Mouse (Mus musculus) MEL (cell line): Measurements from ENCODE around the gene Lyplal1. TPM values are rescaled to one million over a fixed set of nuclear protein-coding genes. Genes with fewer than 3 reads are reported as not detected.

Experiments
- DNase-seq: peaks from one replicate; pipeline ENCODE4 v3.0.0; 2011; ENCODE audit warnings: low read depth, low spot score
- H3K27ac ChIP-seq: 2 replicates; pipeline ENCODE4 v1.5.1; 2012; ENCODE audit warnings: low read depth, mild to moderate bottlenecking, control low read depth, low read length, moderate library complexity; ENCODE audit not compliant: control insufficient read depth
- H3K27me3 ChIP-seq, 2 experiments: fragments of 150-350 bp in 1 of 2; sonication (generic) in 1 of 2; 2 replicates each; pipeline ENCODE4 v1.6.1; 2012; ENCODE audit warnings: low read length in 2 of 2, mild to moderate bottlenecking in 2 of 2, improper control_type of control experiment in 1 of 2, moderate library complexity in 1 of 2; ENCODE audit not compliant: insufficient read depth in 2 of 2, control insufficient read depth in 1 of 2
- H3K36me3 ChIP-seq, 2 experiments: 2 replicates each; pipeline ENCODE4 v1.6.1; 2012 to 2014; ENCODE audit warnings: low read length in 2 of 2, improper control_type of control experiment in 1 of 2, inconsistent platforms in 1 of 2, mild to moderate bottlenecking in 1 of 2; ENCODE audit not compliant: insufficient read depth in 2 of 2, control insufficient read depth in 1 of 2
- H3K4me1 ChIP-seq, 2 experiments: fragments of 150-350 bp in 1 of 2; sonication (generic) in 1 of 2; 2 replicates each; pipeline ENCODE4 v1.6.1; 2012; ENCODE audit warnings: low read length in 2 of 2, improper control_type of control experiment in 1 of 2, mild to moderate bottlenecking in 1 of 2; ENCODE audit not compliant: insufficient read depth in 2 of 2, control insufficient read depth in 1 of 2
- H3K4me3 ChIP-seq, 2 experiments: fragments of 150-350 bp in 1 of 2; sonication (generic) in 1 of 2; 2 replicates each; pipeline ENCODE4 v1.5.1; 2012; ENCODE audit warnings: low read depth in 2 of 2, low read length in 2 of 2, mild to moderate bottlenecking in 2 of 2, moderate library complexity in 2 of 2, control low read depth in 1 of 2, improper control_type of control experiment in 1 of 2; ENCODE audit not compliant: control insufficient read depth in 1 of 2, insufficient read depth in 1 of 2
- H3K79me2 ChIP-seq: 2 replicates; pipeline ENCODE4 v1.6.1; 2012; ENCODE audit warnings: mild to moderate bottlenecking, low read length, moderate library complexity; ENCODE audit not compliant: control insufficient read depth, poor library complexity, insufficient read depth
- H3K9ac ChIP-seq: 2 replicates; pipeline ENCODE4 v1.6.1; 2012; ENCODE audit warnings: low read depth, mild to moderate bottlenecking, control low read depth, low read length, moderate library complexity; ENCODE audit not compliant: control insufficient read depth, poor library complexity, severe bottlenecking
- H3K9me3 ChIP-seq: fragments of 150-350 bp; sonication (generic); replicated peaks from 2 replicates; pipeline ENCODE4 v1.6.1; 2012; ENCODE audit warnings: mild to moderate bottlenecking, low read length, improper control_type of control experiment, moderate library complexity; ENCODE audit not compliant: insufficient read depth
- BHLHE40 ChIP-seq: IDR thresholded peaks from 2 replicates; pipeline ENCODE4 v1.6.1; 2012; ENCODE audit warnings: low read depth, mild to moderate bottlenecking, inconsistent platforms, low read length, improper control_type of control experiment, borderline replicate concordance
- CHD1 ChIP-seq: IDR thresholded peaks from 2 replicates; pipeline ENCODE4 v1.6.1; 2012; ENCODE audit warnings: low read depth, mild to moderate bottlenecking, inconsistent platforms, low read length, improper control_type of control experiment
- CTCF ChIP-seq, 3 experiments: IDR thresholded peaks in 2 of 3; conservative IDR thresholded peaks in 1 of 3; 2 replicates each; pipeline ENCODE4 v1.5.1; 2011 to 2012; ENCODE audit warnings: low read length in 3 of 3, low read depth in 2 of 3, mild to moderate bottlenecking in 2 of 3, improper control_type of control experiment in 1 of 3, inconsistent platforms in 1 of 3, mixed read lengths in 1 of 3, moderate library complexity in 1 of 3; ENCODE audit not compliant: control insufficient read depth in 1 of 3, insufficient read depth in 1 of 3, poor library complexity in 1 of 3, severe bottlenecking in 1 of 3
- ELF1 ChIP-seq: IDR thresholded peaks from 2 replicates; pipeline ENCODE4 v1.6.1; 2014; ENCODE audit warnings: low read depth, mild to moderate bottlenecking, inconsistent platforms, low read length, improper control_type of control experiment, moderate library complexity
- EP300 ChIP-seq, 2 experiments: IDR thresholded peaks; 2 replicates each; pipeline ENCODE4 v1.6.1; 2011; ENCODE audit warnings: improper control_type of control experiment in 2 of 2, low read length in 2 of 2, low read depth in 1 of 2, mild to moderate bottlenecking in 1 of 2
- GABPA ChIP-seq: IDR thresholded peaks from 2 replicates; pipeline ENCODE4 v1.6.1; 2012; ENCODE audit warnings: low read depth, mild to moderate bottlenecking, inconsistent platforms, low read length, improper control_type of control experiment, moderate library complexity
- GATA1 ChIP-seq: IDR thresholded peaks from 2 replicates; pipeline ENCODE4 v1.6.1; 2011; ENCODE audit warnings: low read depth, low read length, improper control_type of control experiment
- JUND ChIP-seq: IDR thresholded peaks from 2 replicates; pipeline ENCODE4 v1.6.1; 2011; ENCODE audit warnings: low read depth, mild to moderate bottlenecking, improper control_type of control experiment, low read length
- MAFK ChIP-seq: IDR thresholded peaks from 2 replicates; pipeline ENCODE4 v1.6.1; 2011; ENCODE audit warnings: low read depth, mild to moderate bottlenecking, low read length, improper control_type of control experiment, borderline replicate concordance
- MAX ChIP-seq: IDR thresholded peaks from 2 replicates; pipeline ENCODE4 v1.6.1; 2011; ENCODE audit warnings: low read length, improper control_type of control experiment
- MAZ ChIP-seq: IDR thresholded peaks from 2 replicates; pipeline ENCODE4 v1.6.1; 2012; ENCODE audit warnings: low read depth, mild to moderate bottlenecking, inconsistent platforms, low read length, improper control_type of control experiment
- MEF2A ChIP-seq: IDR thresholded peaks from 2 replicates; pipeline ENCODE4 v1.6.1; 2014; ENCODE audit warnings: low read depth, mild to moderate bottlenecking, inconsistent platforms, low read length, improper control_type of control experiment; ENCODE audit not compliant: poor library complexity, insufficient replicate concordance, severe bottlenecking; ENCODE audit errors: extremely low read depth
- MXI1 ChIP-seq: IDR thresholded peaks from 2 replicates; pipeline ENCODE4 v1.6.1; 2011; ENCODE audit warnings: mild to moderate bottlenecking, low read depth, low read length, improper control_type of control experiment
- MYB ChIP-seq: IDR thresholded peaks from 2 replicates; pipeline ENCODE4 v1.6.1; 2011; ENCODE audit warnings: mild to moderate bottlenecking, low read depth, low read length, improper control_type of control experiment
- NELFE ChIP-seq: IDR thresholded peaks from 2 replicates; pipeline ENCODE4 v1.6.1; 2011; ENCODE audit warnings: low read depth, low read length, improper control_type of control experiment
- NRF1 ChIP-seq: IDR thresholded peaks from 2 replicates; pipeline ENCODE4 v1.6.1; 2014; ENCODE audit warnings: low read depth, mild to moderate bottlenecking, inconsistent platforms, low read length, improper control_type of control experiment, moderate library complexity; ENCODE audit not compliant: poor library complexity, insufficient read depth, severe bottlenecking
- POLR2AphosphoS5 ChIP-seq: IDR thresholded peaks from 2 replicates; pipeline ENCODE4 v1.6.1; 2012; ENCODE audit warnings: low read depth, borderline replicate concordance, mild to moderate bottlenecking, inconsistent platforms, low read length, moderate library complexity, mixed read lengths
- RCOR1 ChIP-seq: IDR thresholded peaks from 2 replicates; pipeline ENCODE4 v1.6.1; 2012; ENCODE audit warnings: low read depth, mild to moderate bottlenecking, inconsistent platforms, low read length, improper control_type of control experiment
- TAL1 ChIP-seq: IDR thresholded peaks from 2 replicates; pipeline ENCODE4 v1.6.1; 2012; ENCODE audit warnings: mild to moderate bottlenecking, inconsistent platforms, low read length, moderate library complexity, mixed read lengths
- TBP ChIP-seq: IDR thresholded peaks from 2 replicates; pipeline ENCODE4 v1.8.0; 2011; ENCODE audit warnings: low read depth, low read length, improper control_type of control experiment
- TCF12 ChIP-seq: IDR thresholded peaks from 2 replicates; pipeline ENCODE4 v1.6.1; 2014; ENCODE audit warnings: low read depth, mild to moderate bottlenecking, inconsistent platforms, low read length, improper control_type of control experiment, moderate library complexity
- UBTF ChIP-seq: IDR thresholded peaks from 2 replicates; pipeline ENCODE4 v1.6.1; 2012; ENCODE audit warnings: low read depth, mild to moderate bottlenecking, inconsistent platforms, low read length, improper control_type of control experiment, moderate library complexity, borderline replicate concordance; ENCODE audit not compliant: insufficient read depth
- USF2 ChIP-seq, 2 experiments: IDR thresholded peaks; 2 replicates each; pipeline ENCODE4 v1.6.1; 2011 to 2012; ENCODE audit warnings: improper control_type of control experiment in 2 of 2, low read length in 2 of 2, borderline replicate concordance in 1 of 2, inconsistent platforms in 1 of 2, low read depth in 1 of 2, mild to moderate bottlenecking in 1 of 2; ENCODE audit not compliant: insufficient read depth in 1 of 2
- ZKSCAN1 ChIP-seq: IDR thresholded peaks from 2 replicates; pipeline ENCODE4 v1.6.1; 2012; ENCODE audit warnings: low read depth, mild to moderate bottlenecking, inconsistent platforms, low read length, improper control_type of control experiment, moderate library complexity
- ZMIZ1 ChIP-seq: IDR thresholded peaks from 2 replicates; pipeline ENCODE4 v1.6.1; 2012; ENCODE audit warnings: low read depth, mild to moderate bottlenecking, inconsistent platforms, low read length, improper control_type of control experiment, moderate library complexity
- ZNF384 ChIP-seq: IDR thresholded peaks from 2 replicates; pipeline ENCODE4 v1.6.1; 2012; ENCODE audit warnings: low read depth, mild to moderate bottlenecking, inconsistent platforms, low read length, improper control_type of control experiment
- polyA plus RNA-seq, 2 experiments: library from polyadenylated mRNA; stranded (reverse) in 1 of 2; unstranded in 1 of 2; fragments of >175 nt in 1 of 2; fragments of >200 nt in 1 of 2; gene quantifications; 2 replicates each; pipeline versions ENCODE4 v1.2.1 to v1.2.4; 2012; ENCODE audit warnings: low replicate concordance in 2 of 2, low read depth in 1 of 2; ENCODE audit not compliant: insufficient read length in 2 of 2, insufficient read depth in 1 of 2, missing spikeins in 1 of 2
- total RNA-seq: library from RNA; depleted of rRNA; stranded (reverse); fragments of 300-350 nt; gene quantifications from 2 replicates; pipeline ENCODE4 v1.2.3, GENCODE M21; 2012

Lyplal1 gene
- total and polyA plus RNA-seq, 3 experiments, result not detected

GRCm38 (mm10) chr1:186136636-186137380 lies 19.7 kb upstream of the Lyplal1 start:
- Histone ChIP-seq H3K27me3 (no peaks in the 10 kb centered on the region; a peak in 1 of 4 replicates), H3K36me3 (no peaks in the 10 kb centered on the region), H3K4me3 (no peak overlapping the region), H3K9me3 (no peaks in the 10 kb centered on the region), H3K79me2 (no peaks in the 10 kb centered on the region), H3K27ac (no peak overlapping the region), H3K9ac (no peak overlapping the region), H3K4me1 (no peaks in the 10 kb centered on the region)
- no peak for DNase-seq
- TF ChIP-seq MAFK (no peak), TCF12 (no peak), CTCF (IDR thresholded peaks at IDR 0.05 in 2 of 3, conservative IDR thresholded peaks at IDR 0.05 in 1 of 3; ENCODE audit: control insufficient read depth in 1 of 3, insufficient read depth in 1 of 3, low read depth in 2 of 3, low read length in 3 of 3, poor library complexity in 1 of 3, severe bottlenecking in 1 of 3) (no peak), ZNF384 (no peak), RCOR1 (no peak), ZKSCAN1 (no peak), TBP (no peak), MYB (no peak), GATA1 (no peak), GABPA (no peak), MXI1 (no peak), MAX (no peak), CHD1 (no peak), MAZ (no peak), NELFE (no peak)

DNA sequence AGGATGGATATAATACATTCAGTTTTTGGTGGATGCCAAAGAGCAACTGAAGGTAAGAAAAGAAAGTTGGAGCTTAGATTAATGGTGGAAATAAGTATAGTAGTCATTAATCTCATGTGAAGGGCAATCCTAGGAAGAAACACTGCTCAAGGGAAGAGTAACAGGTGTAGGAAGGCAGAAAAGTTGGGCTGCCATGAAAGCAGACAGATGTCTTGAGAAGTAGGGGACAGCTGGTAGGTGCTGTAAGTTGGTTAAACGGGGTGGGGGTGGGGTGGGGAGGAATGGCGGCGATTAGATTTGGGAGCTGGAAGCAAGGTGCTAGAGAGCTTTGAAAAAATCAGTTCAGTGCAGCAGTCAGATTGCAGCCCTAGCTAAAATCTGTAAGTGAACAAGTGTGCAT lies 14.4 kb upstream of the Lyplal1 start:
- no peaks in the 10 kb centered on the region for H3K79me2 ChIP-seq
- H3K9me3 ChIP-seq, result no peaks in the 10 kb centered on the region
- no peak overlapping the region for H3K9ac ChIP-seq

More for the DNA sequence above, 14.4 kb upstream of the Lyplal1 start:
- Histone ChIP-seq H3K27ac (no peak overlapping the region), H3K4me3 (no peak overlapping the region), H3K4me1 (no peaks in the 10 kb centered on the region), H3K36me3 (no peaks in the 10 kb centered on the region), H3K27me3 (no peaks in the 10 kb centered on the region)
- no peak for DNase-seq
- TF ChIP-seq USF2 (IDR thresholded peaks at IDR 0.05; ENCODE audit: borderline replicate concordance in 1 of 2, insufficient read depth in 1 of 2, low read depth in 1 of 2, low read length in 2 of 2) (no peak), TBP (no peak), ZKSCAN1 (no peak), BHLHE40 (no peak), UBTF (no peak), JUND (no peak), MAZ (no peak), ZNF384 (no peak), EP300 (IDR thresholded peaks at IDR 0.05; ENCODE audit: low read depth in 1 of 2, low read length in 2 of 2) (no peak), POLR2AphosphoS5 (no peak), ELF1 (no peak), ZMIZ1 (no peak), NRF1 (no peak), TAL1 (no peak), CTCF (IDR thresholded peaks at IDR 0.05 in 2 of 3, conservative IDR thresholded peaks at IDR 0.05 in 1 of 3; ENCODE audit: control insufficient read depth in 1 of 3, insufficient read depth in 1 of 3, low read depth in 2 of 3, low read length in 3 of 3, poor library complexity in 1 of 3, severe bottlenecking in 1 of 3) (no peak), NELFE (no peak), MEF2A (no peak), RCOR1 (no peak)
